Mouse (Mus musculus): ENCODE results near the gene Atrip. TPM values are rescaled to one million over a fixed set of nuclear protein-coding genes. Genes with fewer than 3 reads are reported as not detected.

Gene Atrip
- total RNA-seq, 2 experiments from 2014 or later, result 8.0 to 8.5 TPM

DNA sequence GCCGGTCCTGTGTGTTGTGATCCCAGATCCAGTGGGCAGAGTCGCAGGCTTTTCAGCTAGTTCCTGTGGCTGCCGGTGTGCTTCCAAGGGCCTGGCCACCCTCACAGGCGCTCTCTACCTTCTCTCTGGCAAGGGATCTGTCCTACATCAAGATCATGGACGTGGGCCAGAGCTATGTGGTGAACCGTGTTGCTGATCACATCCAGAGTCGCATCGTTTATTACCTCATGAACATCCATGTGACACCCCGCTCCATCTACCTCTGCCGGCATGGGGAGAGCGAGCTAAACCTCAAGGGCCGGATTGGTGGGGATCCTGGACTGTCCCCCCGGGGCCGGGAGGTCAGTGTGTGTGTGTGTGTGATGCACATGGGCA lies 63.6 kb downstream of the Atrip start:
- Histone ChIP-seq H3K27ac (peak overlapping the region; percentile 94), H3K4me3 (peak overlapping the region; percentile 73)
- intact Hi-C loops (cut with DNase I), result no loop called here
- peak; percentile 75 for DNase-seq
- no peak for TF ChIP-seq CTCF (IDR thresholded peaks at IDR 0.05)

DNA sequence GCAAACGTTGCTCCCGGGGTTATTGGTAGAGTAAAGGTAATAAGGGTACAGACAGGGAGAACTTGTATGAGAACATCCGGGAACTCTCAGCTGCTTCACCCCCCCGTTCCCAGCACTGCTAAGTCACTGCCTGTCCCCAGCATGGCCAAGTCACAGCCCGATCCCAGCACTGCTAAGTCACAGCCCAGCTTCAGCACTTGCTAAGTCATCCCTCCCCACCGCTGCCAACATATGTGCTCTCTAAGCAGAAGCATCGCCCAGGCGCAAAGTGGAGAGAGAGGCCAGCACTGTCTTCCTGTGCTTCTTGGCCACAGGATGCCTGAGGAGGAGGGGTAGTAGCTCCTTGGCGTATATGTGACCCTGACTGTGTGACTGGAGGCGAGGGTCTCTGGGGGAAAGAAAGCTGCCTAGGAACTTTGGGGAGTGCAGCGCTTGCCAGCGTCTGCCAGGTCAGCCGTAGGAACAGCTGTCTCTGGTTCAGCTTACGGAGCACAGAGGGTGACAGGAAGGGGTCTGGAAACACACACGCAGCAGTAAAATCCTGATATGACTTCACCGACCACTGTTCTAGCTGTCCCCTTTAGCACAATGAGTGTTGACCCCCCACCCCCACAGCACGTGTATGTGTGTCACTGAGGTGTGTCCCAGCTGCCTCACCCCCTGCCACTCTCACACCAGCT lies 64.1 kb downstream of the Atrip start:
- Histone ChIP-seq H3K4me3 (peak overlapping the region; percentile 73), H3K27ac (peak overlapping the region; percentile 94)
- no peak for TF ChIP-seq CTCF (IDR thresholded peaks at IDR 0.05)
- intact Hi-C loops (cut with DNase I), result no loop called here
- DNase-seq, result peak; percentile 91

DNA sequence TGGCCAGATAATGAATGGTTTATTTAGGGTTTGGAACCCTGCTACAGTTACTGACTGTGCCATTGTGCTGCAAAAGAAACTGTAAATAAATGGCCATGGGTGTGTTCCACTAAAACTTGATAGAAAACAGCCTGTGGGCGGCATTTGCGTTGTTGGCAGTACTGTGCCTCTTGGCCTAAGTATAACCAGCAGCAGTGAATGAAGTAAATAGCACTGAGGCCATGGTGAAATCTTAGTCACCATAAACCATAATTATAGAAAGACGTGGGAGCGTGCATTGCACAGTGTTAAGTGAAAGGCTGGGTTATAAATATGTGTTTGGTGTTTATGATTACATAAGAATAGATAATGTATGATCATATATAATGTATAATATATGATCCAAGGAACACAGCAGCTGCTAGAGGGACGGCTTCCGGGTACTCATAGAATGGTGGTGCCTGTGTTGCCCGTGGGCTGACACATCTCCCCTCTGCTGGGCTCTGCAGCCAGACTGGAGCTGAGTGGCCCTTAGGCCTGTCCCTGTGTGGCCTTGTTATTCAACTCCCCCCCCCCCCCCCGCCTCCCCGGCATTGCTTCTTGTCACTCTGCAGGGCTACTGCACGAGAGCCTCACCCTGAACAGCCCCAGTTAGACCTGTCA lies 64.8 kb downstream of the Atrip start:
- peak; percentile 53 for DNase-seq
- Histone ChIP-seq H3K27ac (peak overlapping the region; percentile 94), H3K4me3 (peak overlapping the region; percentile 73)
- intact Hi-C loops (cut with DNase I), result no loop called here
- no peak for TF ChIP-seq CTCF (IDR thresholded peaks at IDR 0.05)

- peak overlapping the region; percentile 73 for H3K4me3 ChIP-seq
- intact Hi-C loops (cut with DNase I), result no loop called here
- TF ChIP-seq CTCF (IDR thresholded peaks at IDR 0.05), result no peak
- DNase-seq, result peak; percentile 54
- H3K27ac ChIP-seq, result peak overlapping the region; percentile 94
These were observed 65.8 kb downstream of the Atrip start for GRCm38 (mm10) chr9:109008081-109008480.

Other genes with a start within 250 kb of the Atrip start
- under 1 TPM in 1 of 2 experiments, not detected in 1; 0.05 TPM for gene Celsr3, start 247.8 kb downstream of the Atrip start, total RNA-seq (2021)
- 10 to 100 TPM; 15.7 to 21.2 TPM for gene Slc26a6, start 220.8 kb downstream of the Atrip start, total RNA-seq (2021)
- gene Tmem89, start 159.5 kb downstream of the Atrip start, total RNA-seq (2021), result not detected
- gene Uqcrc1, start 137.5 kb downstream of the Atrip start, total RNA-seq (2021), result 1,000 to 10,000 TPM in 1 of 2 experiments, 100 to 1,000 TPM in 1; 834 to 1,182 TPM
- gene Col7a1, start 120.5 kb downstream of the Atrip start, total RNA-seq (2021), result 1 to 10 TPM in 1 of 2 experiments, under 1 TPM in 1; 0.95 to 3.0 TPM
- gene Ucn2, start 88.1 kb downstream of the Atrip start, total RNA-seq (2021), result 1 to 10 TPM in 1 of 2 experiments, under 1 TPM in 1; 0.47 to 1.1 TPM
- 10 to 100 TPM; 26.4 to 58.3 TPM for gene Pfkfb4, start 82.3 kb downstream of the Atrip start, total RNA-seq (2021)
- gene Shisa5, start 35.6 kb downstream of the Atrip start, total RNA-seq (2021), result 10 to 100 TPM; 15.9 to 17.0 TPM
- 10 to 100 TPM; 13.2 TPM for gene Trex1, start 14.4 kb downstream of the Atrip start, total RNA-seq (2021)
- gene Ccdc51, start 8.4 kb upstream of the Atrip start, total RNA-seq (2021), result 1 to 10 TPM; 6.5 to 7.9 TPM
- 100 to 1,000 TPM; 316 to 321 TPM for gene Tma7, start 8.5 kb upstream of the Atrip start, total RNA-seq (2021)
- 1 to 10 TPM in 1 of 2 experiments, under 1 TPM in 1; 0.54 to 1.1 TPM for gene Plxnb1, start 21.3 kb upstream of the Atrip start, total RNA-seq (2021)
- not detected for gene Fbxw21, start 87.9 kb upstream of the Atrip start, total RNA-seq (2021)
- not detected for gene Fbxw13, start 121.9 kb upstream of the Atrip start, total RNA-seq (2021)
- not detected for gene Fbxw20, start 160.6 kb upstream of the Atrip start, total RNA-seq (2021)
- gene Fbxw14, start 213.6 kb upstream of the Atrip start, total RNA-seq (2021), result not detected

All from gastrocnemius, adult 2 months (tissue).